Mouse (Mus musculus): ENCODE results near the gene Nr5a1.

Nr5a1 gene

GRCm38 (mm10) chr2:38714324-38714723, at the start of gene Nr5a1:
Nr5a1 (minus strand) TSS chr2:38714542.
- DNase-seq (ENCODE audit: low spot score): no peak

- no peak for DNase-seq (ENCODE audit: low spot score)
These were observed 25.5 kb upstream of the Nr5a1 start for GRCm38 (mm10) chr2:38739847-38740246.

GRCm38 (mm10) chr2:38739410-38739809, 25.1 kb upstream of the Nr5a1 start:
- DNase-seq (ENCODE audit: low spot score): peak; percentile 92

- DNase-seq (ENCODE audit: low spot score): no peak
These were observed 24.4 kb upstream of the Nr5a1 start for GRCm38 (mm10) chr2:38738601-38739301.

GRCm38 (mm10) chr2:38735740-38736139, 21.4 kb upstream of the Nr5a1 start:
- no peak for DNase-seq (ENCODE audit: low spot score)

- DNase-seq (ENCODE audit: low spot score): no peak
These were observed 20.4 kb upstream of the Nr5a1 start for GRCm38 (mm10) chr2:38734721-38735120.

GRCm38 (mm10) chr2:38730331-38730827, 16.0 kb upstream of the Nr5a1 start:
- DNase-seq (ENCODE audit: low spot score): no peak

- no peak for DNase-seq (ENCODE audit: low spot score)
These were observed 11.1 kb upstream of the Nr5a1 start for GRCm38 (mm10) chr2:38725427-38725826.

GRCm38 (mm10) chr2:38723378-38723777, 9.0 kb upstream of the Nr5a1 start:
- DNase-seq (ENCODE audit: low spot score): no peak

- no peak for DNase-seq (ENCODE audit: low spot score)
These were observed 7.7 kb upstream of the Nr5a1 start for GRCm38 (mm10) chr2:38722076-38722475.

- DNase-seq (ENCODE audit: low spot score): no peak
These were observed 6.3 kb upstream of the Nr5a1 start for GRCm38 (mm10) chr2:38720661-38721060.

GRCm38 (mm10) chr2:38719354-38719753, 5.0 kb upstream of the Nr5a1 start:
- no peak for DNase-seq (ENCODE audit: low spot score)

GRCm38 (mm10) chr2:38718676-38719075, 4.3 kb upstream of the Nr5a1 start:
- DNase-seq (ENCODE audit: low spot score): no peak

- no peak for DNase-seq (ENCODE audit: low spot score)
These were observed 3.1 kb upstream of the Nr5a1 start for GRCm38 (mm10) chr2:38717436-38717835.

- DNase-seq (ENCODE audit: low spot score): no peak
These were observed 746 bp downstream of the Nr5a1 start for GRCm38 (mm10) chr2:38713596-38713995.

GRCm38 (mm10) chr2:38712769-38713125, 1.6 kb downstream of the Nr5a1 start:
- no peak for DNase-seq (ENCODE audit: low spot score)

- no peak for DNase-seq (ENCODE audit: low spot score)
These were observed 2.1 kb downstream of the Nr5a1 start for GRCm38 (mm10) chr2:38712076-38712768.

GRCm38 (mm10) chr2:38711421-38711861, 2.9 kb downstream of the Nr5a1 start:
- peak; percentile 46 for DNase-seq (ENCODE audit: low spot score)

GRCm38 (mm10) chr2:38710304-38711241, 3.8 kb downstream of the Nr5a1 start:
- peak; percentile 55 for DNase-seq (ENCODE audit: low spot score)

GRCm38 (mm10) chr2:38708907-38709688, 5.2 kb downstream of the Nr5a1 start:
- no peak for DNase-seq (ENCODE audit: low spot score)

- DNase-seq (ENCODE audit: low spot score): no peak
These were observed 7.7 kb downstream of the Nr5a1 start for GRCm38 (mm10) chr2:38706661-38707060.

- DNase-seq (ENCODE audit: low spot score): no peak
These were observed 9.3 kb downstream of the Nr5a1 start for GRCm38 (mm10) chr2:38705036-38705435.

All from embryo, embryonic 10.5 days (tissue).